Mouse (Mus musculus) adrenal gland, postnatal 14 days (tissue): ENCODE results near the gene Dnajb5. TPM values are rescaled to one million over a fixed set of nuclear protein-coding genes. Genes with fewer than 3 reads are reported as not detected.
"Not testable (repeated sequence)": the region's sequence is repeated elsewhere in the genome, so short reads cannot be mapped to it uniquely, and the experiment has no call there.

Source experiments
- DNase-seq: peaks from one replicate; pipeline ENCODE4 v3.0.0; 2021; ENCODE audit warnings: mixed read lengths
- total RNA-seq: library from RNA; stranded (reverse); gene quantifications from 2 replicates; pipeline ENCODE4 v1.2.3, GENCODE M21; 2021

Dnajb5 gene
- total RNA-seq, 1 experiment from 2014 or later, result 18.4 TPM

DNA sequence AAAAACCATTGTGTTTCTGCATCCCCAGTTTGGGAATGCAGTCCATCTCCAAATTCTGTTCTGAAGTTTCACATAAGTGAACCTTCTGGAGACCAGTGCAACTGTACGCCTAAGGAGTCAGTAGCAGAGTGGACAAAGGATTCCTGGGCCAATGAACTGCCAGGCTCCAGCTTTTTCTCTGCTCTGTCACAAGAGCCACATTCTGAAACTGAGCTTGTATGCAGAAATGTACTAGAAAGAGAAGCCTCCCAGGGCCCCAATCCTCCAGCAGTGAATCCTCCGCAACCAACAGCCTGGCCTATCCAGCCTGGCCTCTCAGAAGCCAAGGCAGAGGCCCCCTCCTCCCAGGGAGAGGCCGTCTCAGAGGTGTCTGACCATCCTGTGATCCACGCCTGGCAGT, 23.3 kb downstream of the Dnajb5 start:
- DNase-seq, result no peak

- DNase-seq, result peak; percentile 29
These were observed 24.3 kb downstream of the Dnajb5 start for GRCm38 (mm10) chr4:42973868-42974267.

- DNase-seq, result no peak
These were observed 28.4 kb downstream of the Dnajb5 start for GRCm38 (mm10) chr4:42978062-42978461.

DNA sequence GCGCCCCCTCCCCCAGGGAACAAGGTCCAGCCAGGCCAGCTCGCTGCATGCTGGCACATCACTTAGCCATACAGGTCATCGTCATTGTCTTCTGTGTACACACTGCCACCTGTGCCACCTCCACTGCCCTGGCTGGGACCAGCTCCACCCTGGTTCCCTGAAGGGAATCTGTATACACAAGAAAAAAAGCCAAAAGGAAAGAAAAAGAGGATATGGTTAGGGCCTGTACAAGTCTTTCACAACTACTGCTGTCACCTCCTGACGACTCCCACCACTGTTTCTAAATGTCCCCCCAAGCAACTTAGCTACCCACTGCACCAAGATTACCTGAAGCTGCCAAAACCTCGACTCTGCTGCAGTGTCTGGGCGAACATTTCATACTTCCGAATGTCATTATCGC, 30.9 kb downstream of the Dnajb5 start:
- not testable (repeated sequence) for DNase-seq

GRCm38 (mm10) chr4:42988296-42988695, 38.7 kb downstream of the Dnajb5 start:
- no peak for DNase-seq

DNA sequence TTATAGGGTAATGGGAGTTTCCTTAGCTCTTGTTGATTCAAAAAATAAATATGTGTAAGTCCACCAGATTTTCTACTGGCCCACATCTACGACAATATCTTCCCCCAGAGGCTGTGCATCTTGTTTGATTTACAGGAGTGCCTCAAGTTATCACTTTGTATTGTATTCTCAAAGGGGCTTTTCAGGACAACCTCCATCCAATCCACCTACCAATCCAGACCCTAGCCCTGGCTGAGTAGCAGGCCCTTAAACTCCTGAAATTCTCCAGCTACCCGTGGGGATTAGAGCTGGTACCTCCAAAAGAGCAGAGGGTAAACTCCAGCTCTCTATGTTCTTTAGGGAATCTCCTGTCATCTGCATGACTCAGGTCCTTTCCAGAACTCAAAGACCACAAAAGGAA, 48.4 kb downstream of the Dnajb5 start:
- DNase-seq, result no peak

DNA sequence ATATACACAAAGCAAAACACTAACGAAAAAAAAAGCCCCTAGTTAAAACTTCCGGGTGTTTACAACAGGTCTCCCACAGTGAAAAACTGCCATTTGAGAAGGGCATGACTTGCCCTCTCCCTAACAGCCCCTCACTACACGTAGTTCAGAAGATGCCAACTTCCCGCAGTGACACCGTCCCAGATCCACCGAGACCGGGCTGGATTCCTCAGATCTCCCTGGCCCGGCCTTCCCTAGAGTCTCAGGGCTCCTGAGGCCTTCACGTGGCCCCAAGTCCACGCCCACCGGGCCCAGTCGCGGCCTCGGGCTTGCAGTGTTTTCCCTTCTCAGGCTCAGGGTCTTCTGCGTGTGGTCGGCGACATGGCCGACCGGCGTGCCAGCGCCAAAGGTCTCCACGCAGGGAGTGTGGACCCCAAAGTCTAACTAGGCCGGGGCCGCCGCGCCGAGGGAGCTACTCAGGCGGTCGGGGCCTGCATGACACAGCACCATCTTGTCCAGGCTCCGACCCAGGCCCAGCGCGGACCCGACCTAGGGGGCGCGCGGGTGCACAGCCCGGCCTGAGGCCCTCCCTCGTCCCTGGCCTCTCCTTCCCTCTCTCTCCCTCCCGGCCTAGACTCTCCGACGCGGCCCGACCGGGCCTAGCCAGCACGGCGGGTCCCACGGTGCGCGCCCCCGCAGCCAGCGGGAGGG, 50.0 kb downstream of the Dnajb5 start:
- peak; percentile 91 for DNase-seq

DNA sequence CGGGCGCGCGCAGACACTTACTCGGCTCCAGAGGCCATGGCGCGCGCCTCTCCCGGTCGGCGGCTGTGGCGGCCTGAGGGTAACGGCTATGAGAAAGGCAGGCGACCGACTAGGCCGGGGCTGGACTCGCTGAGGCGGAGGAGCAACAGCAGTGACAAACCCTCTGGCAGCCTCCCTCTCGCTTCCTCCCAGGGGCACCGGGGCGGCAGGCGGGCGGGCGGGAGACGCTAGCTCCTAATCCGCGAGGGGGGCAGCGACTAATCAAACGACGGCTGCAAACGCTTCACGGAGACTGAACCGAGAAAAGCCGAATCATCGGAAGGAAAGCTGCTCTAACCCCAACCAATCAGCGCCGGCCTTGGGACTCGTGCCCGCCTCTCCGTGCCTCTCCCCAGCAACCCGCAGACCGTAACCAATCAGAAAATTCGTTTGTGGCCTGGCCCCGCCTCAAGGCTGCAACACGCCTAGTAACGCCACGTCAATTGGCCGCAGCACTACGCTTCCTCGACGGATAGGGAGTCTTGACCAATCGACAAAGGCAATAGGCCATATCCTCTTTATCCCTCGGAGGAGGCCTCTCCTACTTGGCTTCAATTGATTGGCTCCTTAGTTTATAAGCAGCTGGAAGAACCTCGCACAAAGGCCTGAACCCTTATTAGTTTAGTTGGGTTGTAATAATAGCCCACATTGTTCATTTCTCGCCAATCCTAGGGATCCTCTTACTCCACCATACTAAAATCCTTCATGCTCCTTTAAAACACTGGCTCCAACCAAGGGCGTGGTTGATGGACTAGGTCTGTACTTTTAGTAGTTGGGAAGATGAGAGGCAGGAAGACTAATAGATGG, 50.8 kb downstream of the Dnajb5 start, which contains the start of gene Vcp:
TSS of gene Vcp (minus strand) at position 367 of the 846 bp plus-strand sequence.
- DNase-seq, result peak; percentile 99

- no peak for DNase-seq
These were observed 51.7 kb downstream of the Dnajb5 start for GRCm38 (mm10) chr4:43001272-43001671.

DNA sequence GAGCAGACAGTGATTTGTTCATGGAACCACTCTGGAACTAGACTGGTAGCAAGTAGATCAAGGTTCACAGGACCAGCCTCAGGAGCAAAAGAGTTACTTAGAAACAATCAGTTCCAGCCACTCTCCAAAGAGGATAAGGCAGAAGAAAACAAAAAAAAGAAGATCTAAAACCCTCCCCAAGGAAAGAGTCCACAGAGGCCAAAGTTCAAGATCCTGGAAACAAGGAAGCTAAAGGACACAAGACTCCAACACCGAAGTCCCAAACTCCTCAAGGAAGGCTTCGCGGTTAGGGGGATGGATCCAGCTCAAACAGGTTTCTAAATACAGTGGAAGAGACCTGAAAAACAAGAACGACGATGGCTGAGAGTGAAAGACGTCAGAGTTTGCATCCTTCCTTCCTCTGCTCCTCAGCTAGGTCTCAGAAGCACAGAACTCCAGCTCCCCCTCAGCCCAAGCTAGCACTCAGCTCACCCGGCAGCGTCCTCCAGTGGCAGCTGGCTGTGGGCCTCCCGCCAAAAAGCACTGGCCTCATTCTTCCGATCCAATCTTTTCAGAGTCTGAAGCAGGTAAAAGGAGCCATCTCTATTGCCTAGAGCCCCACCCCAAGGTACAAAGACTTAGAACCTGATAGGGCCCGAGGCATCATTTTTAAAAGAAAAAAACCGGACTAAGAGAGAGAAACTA, 53.3 kb downstream of the Dnajb5 start:
- DNase-seq, result no peak

DNA sequence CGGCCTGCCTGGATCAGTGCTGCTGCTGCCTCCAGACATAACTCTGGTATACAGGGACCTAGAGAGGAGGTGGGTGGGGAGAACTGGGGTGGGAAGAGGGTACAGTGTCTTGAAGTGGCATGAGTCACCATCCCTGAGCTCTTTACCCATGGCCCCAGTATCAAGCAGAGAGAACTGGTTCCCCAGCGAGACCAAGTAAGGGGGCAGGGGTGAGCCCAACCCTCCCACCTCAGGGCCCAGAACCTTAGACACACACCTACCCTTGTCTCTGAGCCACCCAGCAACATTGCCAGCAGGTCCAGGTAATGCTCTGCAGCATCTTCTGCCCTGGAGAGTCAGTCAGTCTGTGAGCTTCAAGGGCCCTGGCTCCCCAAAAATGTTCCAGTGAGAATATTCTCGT, 55.3 kb downstream of the Dnajb5 start:
- no peak for DNase-seq

DNA sequence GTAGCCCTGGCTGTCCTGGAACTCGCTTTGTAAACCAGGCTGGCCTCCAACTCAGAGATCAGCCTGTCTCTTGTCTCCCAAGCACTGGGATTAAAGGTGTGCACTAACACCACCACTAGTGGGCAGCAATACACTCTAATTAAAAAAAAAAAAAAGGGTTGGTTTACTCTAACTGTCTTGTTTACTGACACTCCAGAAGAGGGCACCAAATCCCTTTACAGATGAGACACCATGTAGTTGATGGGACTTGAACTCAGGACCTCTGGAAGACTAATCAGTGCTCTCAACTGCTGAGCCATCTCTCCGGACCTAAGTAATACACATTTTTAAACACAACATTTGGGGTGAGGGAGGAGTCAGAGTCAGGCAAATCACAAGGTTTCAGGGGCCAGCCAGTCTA, 56.2 kb downstream of the Dnajb5 start:
- peak; percentile 40 for DNase-seq

Other genes starting within 250 kb of the Dnajb5 start
- not detected in 2 replicates for gene 4930578G10Rik, start 214.3 kb upstream of the Dnajb5 start, total RNA-seq
- gene Ccl19, start 193.2 kb upstream of the Dnajb5 start, total RNA-seq, result 1.0 and 12.6 TPM in 2 replicates
- 8.8 and 168 TPM in 2 replicates for gene Ccl21a, start 175.8 kb upstream of the Dnajb5 start, total RNA-seq
- not detected in 2 replicates for gene Fam205a1, start 95.9 kb upstream of the Dnajb5 start, total RNA-seq
- gene Gm12394, start 93.0 kb upstream of the Dnajb5 start, total RNA-seq, result 0.11 TPM in 1 of 2 replicates, not detected in the other
- gene Fam205c, start 75.6 kb upstream of the Dnajb5 start, total RNA-seq, result not detected in 2 replicates
- gene Phf24, start 33.2 kb upstream of the Dnajb5 start, total RNA-seq, result 0.56 and 3.8 TPM in 2 replicates
- gene 1700022I11Rik, start 19.8 kb downstream of the Dnajb5 start, total RNA-seq, result not detected in 2 replicates
- 265 and 269 TPM in 2 replicates for gene Vcp, start 50.7 kb downstream of the Dnajb5 start, total RNA-seq
- gene Fancg, start 60.7 kb downstream of the Dnajb5 start, total RNA-seq, result 8.7 and 10.2 TPM in 2 replicates
- gene Pigo, start 76.0 kb downstream of the Dnajb5 start, total RNA-seq, result 16.8 and 17.3 TPM in 2 replicates
- 200 and 206 TPM in 2 replicates for gene Stoml2, start 81.9 kb downstream of the Dnajb5 start, total RNA-seq
- 36.6 and 40.8 TPM in 2 replicates for gene Fam214b, start 96.4 kb downstream of the Dnajb5 start, total RNA-seq
- gene Unc13b, start 109.1 kb downstream of the Dnajb5 start, total RNA-seq, result 12.1 and 13.9 TPM in 2 replicates